Mouse (Mus musculus) hindbrain, postnatal 0 days (tissue): Measurements from ENCODE around the gene Lin7b. TPM values are rescaled to one million over a fixed set of nuclear protein-coding genes. Genes with fewer than 3 reads are reported as not detected.

Experiments used
- ATAC-seq: fragments of 200-750 bp; cut with Nextera tagmentation; 2 replicates; pipeline ENCODE4 v1.8.0; 2017; ENCODE audit warnings: mild to moderate bottlenecking, moderate TSS enrichment, moderate library complexity
- DNase-seq: peaks from one replicate; pipeline ENCODE4 v3.0.0-alpha.2; 2015; ENCODE audit warnings: low spot score
- H3K27ac ChIP-seq: fragments of 300-500 bp; sonication (generic); 2 replicates; pipeline ENCODE4 v1.5.1; 2014; ENCODE audit warnings: mild to moderate bottlenecking
- H3K27me3 ChIP-seq: fragments of 300-500 bp; sonication (generic); 2 replicates; pipeline ENCODE4 v1.6.1; 2014; ENCODE audit warnings: low read length, mixed read lengths; ENCODE audit not compliant: insufficient read depth
- H3K36me3 ChIP-seq: fragments of 300-500 bp; sonication (generic); 2 replicates; pipeline ENCODE4 v1.6.1; 2014; ENCODE audit warnings: low read length, mixed read lengths; ENCODE audit not compliant: insufficient read depth
- H3K4me1 ChIP-seq: fragments of 300-500 bp; sonication (generic); 2 replicates; pipeline ENCODE4 v1.6.1; 2014; ENCODE audit warnings: antibody characterized with exemption, low read length, mixed read lengths; ENCODE audit not compliant: insufficient read depth
- H3K4me2 ChIP-seq: fragments of 300-500 bp; sonication (generic); 2 replicates; pipeline ENCODE4 v1.6.1; 2014; ENCODE audit warnings: low read depth, mild to moderate bottlenecking, low read length, moderate library complexity, mixed read lengths
- H3K4me3 ChIP-seq: fragments of 300-500 bp; sonication (generic); 2 replicates; pipeline ENCODE4 v1.5.1; 2014; ENCODE audit warnings: low read length
- H3K9ac ChIP-seq: fragments of 300-500 bp; sonication (generic); replicated peaks from 2 replicates; pipeline ENCODE4 v1.6.1; 2014; ENCODE audit warnings: mild to moderate bottlenecking, low read length, moderate library complexity, mixed read lengths
- H3K9me3 ChIP-seq: fragments of 300-500 bp; sonication (generic); 2 replicates; pipeline ENCODE4 v1.6.1; 2016; ENCODE audit warnings: low read length, mixed read lengths
- CTCF ChIP-seq: IDR thresholded peaks from 2 replicates; pipeline ENCODE4 v1.5.1; 2016; ENCODE audit warnings: antibody characterized with exemption, control low read depth, low read depth
- WGBS: fragments of 180-500 bp; shearing (Covaris S2); extraction: QIAGEN DNeasy Blood & Tissue Kit; methylation state at CpG from one replicate; pipeline ENCODE4 v1.1.7; 2014; 5-methylcytosine and 5-hydroxymethylcytosine counted together
- polyA plus RNA-seq: library from polyadenylated mRNA; unstranded; fragments of >200 nt; fragmentation: Nextera tagmentation; extraction: Ambion mirVana; gene quantifications from 2 replicates; pipeline ENCODE4 v1.2.1, GENCODE M21; 2015
- total RNA-seq: library from RNA; depleted of rRNA; stranded (reverse); fragments of >200 nt; gene quantifications from 2 replicates; pipeline ENCODE4 v1.2.3, GENCODE M21; 2014

Gene Lin7b
- total and polyA plus RNA-seq, 2 experiments from 2014 or later = 76.1 to 94.2 TPM

DNA sequence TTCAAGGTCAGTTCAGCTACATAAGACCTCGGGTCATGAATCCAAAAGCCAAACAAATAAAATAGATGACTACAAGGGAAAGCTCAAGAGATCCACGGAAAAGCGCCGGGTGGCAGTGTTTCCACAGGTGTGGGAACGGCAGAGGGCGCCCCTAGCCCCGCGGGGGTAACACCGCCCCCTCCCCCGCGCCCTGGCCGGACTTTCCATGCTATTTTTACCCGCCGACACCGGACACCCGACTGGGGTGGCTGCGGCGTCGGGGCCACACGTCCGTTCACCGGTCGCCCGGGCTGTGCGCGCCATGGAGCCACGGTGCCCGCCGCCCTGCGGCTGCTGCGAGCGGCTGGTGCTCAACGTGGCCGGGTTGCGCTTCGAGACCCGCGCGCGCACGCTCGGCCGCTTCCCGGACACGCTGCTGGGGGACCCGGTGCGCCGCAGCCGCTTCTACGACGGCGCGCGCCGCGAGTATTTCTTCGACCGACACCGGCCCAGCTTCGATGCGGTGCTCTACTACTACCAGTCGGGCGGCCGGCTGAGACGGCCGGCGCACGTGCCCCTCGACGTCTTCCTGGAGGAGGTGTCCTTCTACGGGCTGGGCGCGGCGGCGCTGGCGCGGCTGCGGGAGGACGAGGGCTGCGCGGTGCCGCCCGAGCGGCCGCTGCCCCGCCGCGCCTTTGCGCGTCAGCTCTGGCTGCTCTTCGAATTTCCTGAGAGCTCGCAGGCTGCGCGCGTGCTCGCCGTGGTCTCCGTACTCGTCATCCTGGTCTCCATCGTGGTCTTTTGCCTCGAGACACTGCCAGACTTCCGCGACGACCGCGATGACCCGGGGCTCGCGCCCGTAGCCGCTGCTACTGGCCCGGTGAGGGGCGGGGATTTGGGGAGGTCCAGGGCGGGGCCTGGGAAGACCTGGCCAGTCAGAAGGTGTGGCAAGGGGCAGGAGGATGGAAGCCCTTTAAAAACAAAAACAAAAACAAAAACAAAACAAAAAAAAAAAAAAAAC is 36.1 kb upstream of the Lin7b start:
- TF ChIP-seq CTCF = no peak
- no peaks in the 10 kb centered on the region for H3K4me1 ChIP-seq
- no peaks in the 10 kb centered on the region for H3K36me3 ChIP-seq
- H3K9me3 ChIP-seq = no peaks in the 10 kb centered on the region
- peaks cover 57% of the 10 kb centered on the region for H3K27me3 ChIP-seq
- peak overlapping the region; percentile 34 for H3K4me3 ChIP-seq
- DNase-seq (peak; percentile 8), ATAC-seq (peak; percentile 21; the same call in 1 of the 2 replicates)
- H3K4me2 ChIP-seq = peak overlapping the region; percentile 50
- peak overlapping the region; percentile 9; the same call in 1 of the 2 replicates for H3K9ac ChIP-seq
- no peak overlapping the region for H3K27ac ChIP-seq
- WGBS = 2% methylated on average over 109 of the region's 114 CpGs

DNA sequence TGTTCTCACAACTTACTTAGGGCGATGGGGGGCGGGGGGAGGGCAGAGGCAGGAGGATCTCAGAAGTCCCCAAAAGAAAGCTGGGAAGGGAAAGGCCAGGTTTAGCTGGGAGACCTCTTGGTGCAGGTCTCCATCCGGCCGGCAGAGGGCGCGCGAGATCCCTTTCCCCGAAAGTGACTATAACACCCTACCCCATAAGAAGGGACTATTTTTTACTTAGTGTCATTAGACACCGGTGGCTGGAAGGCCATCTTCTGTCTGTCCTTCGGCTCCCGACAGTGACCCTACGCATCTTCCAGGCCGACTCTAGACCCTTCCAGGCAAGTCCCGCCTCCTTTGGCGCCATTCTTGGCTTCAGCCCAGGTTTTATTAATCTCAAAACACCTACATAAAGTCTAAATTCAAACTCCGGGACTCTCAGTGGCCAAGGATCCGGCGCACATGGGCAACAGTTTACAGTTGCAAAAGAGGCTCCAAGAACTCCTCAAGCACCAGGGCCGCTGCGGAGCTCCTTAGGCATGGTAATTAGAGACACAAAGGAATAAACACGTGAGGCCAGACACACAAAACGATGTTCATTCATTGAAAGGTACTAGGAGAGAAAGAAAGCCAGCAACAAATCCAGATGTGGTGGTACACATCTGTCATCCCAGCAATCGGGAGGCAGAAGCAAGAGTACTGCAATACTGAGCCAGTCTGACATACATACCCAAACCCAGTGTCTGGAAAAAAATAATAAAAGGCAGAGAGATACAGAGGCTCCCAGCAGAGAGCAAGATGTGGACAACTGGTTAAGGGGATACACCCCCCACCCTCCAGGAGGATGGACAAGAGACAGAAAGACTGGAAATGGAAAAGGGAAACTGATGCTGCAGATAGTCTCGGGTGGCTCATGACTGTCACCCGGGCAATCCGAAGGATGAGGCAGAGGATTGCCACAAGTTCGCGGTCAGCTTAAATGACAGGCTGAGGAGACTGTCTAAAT is 35.0 kb upstream of the Lin7b start, which contains the start of gene Kcna7:
TSS of gene Kcna7 (plus strand) at position 563 of the 985 bp plus-strand sequence.
- peak; percentile 86 for TF ChIP-seq CTCF
- peaks cover 50% of the 10 kb centered on the region for H3K27me3 ChIP-seq
- H3K9me3 ChIP-seq = no peaks in the 10 kb centered on the region
- H3K4me2 ChIP-seq = peak within 1 kb of the TSS; percentile 50
- whole genome bisulfite sequencing = 10% methylated on average over 28 of the region's 28 CpGs
- no peak within 1 kb of the TSS for H3K27ac ChIP-seq
- peak within 1 kb of the TSS; percentile 9; the same call in 1 of the 2 replicates for H3K9ac ChIP-seq
- H3K4me1 ChIP-seq = no peaks in the 10 kb centered on the region
- peak within 1 kb of the TSS; percentile 34 for H3K4me3 ChIP-seq
- DNase-seq (peak; percentile 28), ATAC-seq (peak; percentile 34; the same call in 1 of the 2 replicates)
- no peaks in the 10 kb centered on the region for H3K36me3 ChIP-seq

DNA sequence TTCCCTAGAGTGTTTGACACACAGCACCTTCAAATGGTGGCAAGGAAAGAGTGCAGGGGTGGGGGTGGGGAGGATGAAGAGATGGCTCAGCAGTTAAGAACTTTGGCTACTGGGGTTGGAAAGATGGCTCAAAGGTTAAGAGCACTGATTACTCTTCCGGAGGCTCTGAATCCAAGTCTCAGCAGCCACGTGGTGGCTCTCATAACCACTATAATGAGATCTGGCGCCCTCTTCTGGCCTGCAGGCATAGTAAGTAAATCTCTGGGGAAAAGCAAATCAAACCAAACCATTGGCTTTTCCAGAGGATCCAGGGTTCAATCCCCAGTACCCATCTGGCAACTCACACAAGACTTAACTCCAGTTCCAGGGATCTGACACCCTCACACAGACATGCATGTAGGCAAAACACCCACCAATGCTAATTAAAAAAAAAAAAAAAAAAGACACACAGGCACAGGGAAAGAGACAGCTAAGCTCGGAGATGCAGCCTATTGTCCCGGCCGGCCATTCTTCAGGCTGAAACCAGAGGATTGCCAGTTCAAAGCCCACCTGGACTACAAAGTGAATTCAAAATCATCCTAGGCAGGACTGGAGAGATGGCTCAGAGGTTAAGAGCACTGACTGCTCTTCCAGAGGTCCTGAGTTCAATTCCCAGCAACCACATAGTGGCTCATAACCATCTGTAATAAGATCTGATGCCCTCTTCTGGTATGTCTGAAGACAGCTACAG is 33.3 kb upstream of the Lin7b start:
- peaks cover 37% of the 10 kb centered on the region for H3K27me3 ChIP-seq
- ATAC-seq = no peak
- H3K36me3 ChIP-seq = no peaks in the 10 kb centered on the region
- no peak overlapping the region for H3K9ac ChIP-seq
- peak; percentile 81 for DNase-seq
- H3K4me3 ChIP-seq = no peak overlapping the region
- 44% methylated on average over 6 of the region's 6 CpGs for WGBS
- no peaks in the 10 kb centered on the region for H3K4me1 ChIP-seq
- H3K9me3 ChIP-seq = no peaks in the 10 kb centered on the region
- H3K4me2 ChIP-seq = no peak overlapping the region
- TF ChIP-seq CTCF = peak; percentile 67
- H3K27ac ChIP-seq = no peak overlapping the region

DNA sequence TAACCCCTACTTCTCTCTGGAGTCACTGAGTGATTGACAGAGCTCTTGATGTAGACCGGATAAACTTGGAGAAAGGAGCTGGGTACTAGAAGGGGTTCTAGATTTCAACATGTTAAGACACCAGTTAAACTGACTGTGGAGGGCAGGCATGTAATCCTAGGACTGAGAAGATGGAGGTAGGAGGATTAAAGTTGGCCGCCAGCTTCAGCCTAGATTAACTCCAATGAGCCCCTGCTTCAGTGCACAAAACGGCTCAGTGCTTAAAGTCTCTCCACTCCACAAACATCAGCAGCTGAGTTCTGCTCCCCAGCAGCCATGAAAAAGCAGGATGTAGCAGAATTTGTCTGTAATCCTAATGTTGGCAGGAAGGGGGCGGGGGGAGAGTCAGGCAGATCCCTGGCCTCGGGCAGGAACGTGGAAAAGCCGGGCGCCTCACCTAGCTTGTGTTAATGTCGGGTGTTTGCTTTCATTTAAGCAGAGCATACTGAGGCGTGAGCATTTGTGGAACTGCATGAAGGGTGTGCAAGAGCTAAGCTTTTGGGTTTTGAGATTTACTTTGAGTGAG is 31.2 kb upstream of the Lin7b start:
- ATAC-seq = no peak
- no peak overlapping the region for H3K9ac ChIP-seq
- TF ChIP-seq CTCF = no peak
- 76% methylated on average over 10 of the region's 10 CpGs for whole genome bisulfite sequencing
- no peaks in the 10 kb centered on the region for H3K4me1 ChIP-seq
- peaks cover 16% of the 10 kb centered on the region for H3K27me3 ChIP-seq
- no peaks in the 10 kb centered on the region for H3K36me3 ChIP-seq
- no peaks in the 10 kb centered on the region for H3K9me3 ChIP-seq
- H3K27ac ChIP-seq = no peak overlapping the region
- H3K4me2 ChIP-seq = no peak overlapping the region
- no peak overlapping the region for H3K4me3 ChIP-seq
- DNase-seq = no peak

DNA sequence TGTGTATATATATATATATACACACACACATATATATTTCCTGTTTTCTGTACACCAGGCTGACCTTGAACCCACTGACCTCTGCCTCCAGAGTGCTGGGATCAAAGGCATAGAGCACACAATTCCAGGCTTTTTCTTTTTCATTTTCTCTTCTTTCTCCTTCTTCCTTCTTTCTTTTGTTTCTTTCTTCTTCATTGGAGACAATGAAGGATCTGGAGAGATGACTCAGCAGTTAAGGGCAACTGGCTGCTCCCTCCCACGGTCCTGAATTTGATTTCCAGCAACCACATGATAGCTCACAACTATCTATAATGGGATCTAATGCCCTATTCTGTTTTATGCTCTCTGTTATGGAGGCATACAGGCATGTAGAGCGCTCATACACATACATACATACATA is 26.4 kb upstream of the Lin7b start:
- Histone ChIP-seq H3K9me3 (no peaks in the 10 kb centered on the region), H3K27ac (no peak overlapping the region), H3K4me3 (no peak overlapping the region)

More for the DNA sequence above, 26.4 kb upstream of the Lin7b start:
- no peak overlapping the region for H3K9ac ChIP-seq
- peaks cover 13% of the 10 kb centered on the region for H3K4me1 ChIP-seq
- no peaks in the 10 kb centered on the region for H3K27me3 ChIP-seq
- WGBS = 76% methylated on average over 2 of the region's 2 CpGs
- no peak for TF ChIP-seq CTCF
- ATAC-seq = no peak
- no peak overlapping the region for H3K4me2 ChIP-seq
- no peak for DNase-seq
- peaks cover 3% of the 10 kb centered on the region; the same call in 1 of the 2 replicates for H3K36me3 ChIP-seq
